Mouse (Mus musculus) midbrain, postnatal 0 days (tissue): ENCODE results near the gene Sult4a1. TPM values are rescaled to one million over a fixed set of nuclear protein-coding genes. Genes with fewer than 3 reads are reported as not detected.

ENCODE experiments used
- ATAC-seq: fragments of 200-750 bp; cut with Nextera tagmentation; 2 replicates; pipeline ENCODE4 v1.8.0; 2017; ENCODE audit warnings: moderate number of reproducible peaks, mild to moderate bottlenecking, moderate TSS enrichment, moderate library complexity; ENCODE audit not compliant: low FRiP score
- DNase-seq: peaks from one replicate; pipeline ENCODE4 v3.0.0-alpha.2; 2015; ENCODE audit warnings: low spot score
- H3K27ac ChIP-seq: fragments of 300-500 bp; sonication (generic); 2 replicates; pipeline ENCODE4 v1.5.1; 2014; ENCODE audit warnings: low read depth, mild to moderate bottlenecking, low read length, mixed read lengths
- H3K27me3 ChIP-seq: fragments of 300-500 bp; sonication (generic); 2 replicates; pipeline ENCODE4 v1.6.1; 2014; ENCODE audit warnings: low read length, control low read depth, mixed read lengths; ENCODE audit not compliant: insufficient read depth
- H3K36me3 ChIP-seq: fragments of 300-500 bp; sonication (generic); 2 replicates; pipeline ENCODE4 v1.6.1; 2014; ENCODE audit warnings: low read length, control low read depth, mixed read lengths; ENCODE audit not compliant: insufficient read depth
- H3K4me1 ChIP-seq: fragments of 300-500 bp; sonication (generic); 2 replicates; pipeline ENCODE4 v1.6.1; 2014; ENCODE audit warnings: mild to moderate bottlenecking, control low read depth, antibody characterized with exemption, low read length, mixed read lengths; ENCODE audit not compliant: insufficient read depth
- H3K4me2 ChIP-seq: fragments of 300-500 bp; sonication (generic); 2 replicates; pipeline ENCODE4 v1.6.1; 2014; ENCODE audit warnings: low read depth, mild to moderate bottlenecking, low read length, mixed read lengths; ENCODE audit not compliant: poor library complexity, severe bottlenecking
- H3K4me3 ChIP-seq: fragments of 300-500 bp; sonication (generic); 2 replicates; pipeline ENCODE4 v1.5.1; 2014; ENCODE audit warnings: low read depth, mild to moderate bottlenecking, low read length, moderate library complexity
- H3K9ac ChIP-seq: fragments of 300-500 bp; sonication (generic); replicated peaks from 2 replicates; pipeline ENCODE4 v1.6.1; 2014; ENCODE audit warnings: mild to moderate bottlenecking, low read length, moderate library complexity, mixed read lengths; ENCODE audit not compliant: poor library complexity, severe bottlenecking
- H3K9me3 ChIP-seq: fragments of 300-500 bp; sonication (generic); 2 replicates; pipeline ENCODE4 v1.6.1; 2016; ENCODE audit warnings: low read length, control low read depth
- CTCF ChIP-seq: IDR thresholded peaks from 2 replicates; pipeline ENCODE4 v1.5.1; 2016; ENCODE audit warnings: antibody characterized with exemption, mild to moderate bottlenecking
- WGBS: fragments of 180-500 bp; shearing (Covaris S2); extraction: QIAGEN DNeasy Blood & Tissue Kit; methylation state at CpG from one replicate; pipeline ENCODE4 v1.1.7; 2014; 5-methylcytosine and 5-hydroxymethylcytosine counted together
- polyA plus RNA-seq: library from polyadenylated mRNA; unstranded; fragments of >200 nt; fragmentation: Nextera tagmentation; extraction: Ambion mirVana; gene quantifications from 2 replicates; pipeline ENCODE4 v1.2.1, GENCODE M21; 2015
- total RNA-seq: library from RNA; depleted of rRNA; stranded (reverse); fragments of >200 nt; gene quantifications from 2 replicates; pipeline ENCODE4 v1.2.3, GENCODE M21; 2014; rRNA removed

Sult4a1 gene
- total RNA-seq (197 and 208 TPM in 2 replicates), polyA plus RNA-seq (139 and 150 TPM in 2 replicates)

- Histone ChIP-seq H3K9ac (peak within 1 kb of the TSS; percentile 84), H3K4me2 (peak within 1 kb of the TSS; percentile 64), H3K36me3 (peaks cover 4% of the 10 kb centered on the region; the same call in 1 of the 2 replicates), H3K4me3 (peak within 1 kb of the TSS; percentile 73), H3K27me3 (no peaks in the 10 kb centered on the region), H3K4me1 (peaks cover 15% of the 10 kb centered on the region), H3K9me3 (no peaks in the 10 kb centered on the region), H3K27ac (peak within 1 kb of the TSS; percentile 67)
- no peak for TF ChIP-seq CTCF
- DNase-seq (peak; percentile 69), ATAC-seq (peak; percentile 78)
- under 1% methylated on average over 71 of the region's 77 CpGs for WGBS
Measured at GRCm38 (mm10) chr15:84105105-84105923, at the start of gene Sult4a1. Gene Sult4a1, minus strand, starts transcription at chr15:84105754.

GRCm38 (mm10) chr15:84140929-84141328, 35.4 kb upstream of the Sult4a1 start:
- no peak for DNase-seq
- WGBS, result 31% methylated on average over 5 of the region's 5 CpGs
- ATAC-seq, result no peak

GRCm38 (mm10) chr15:84140109-84140508, 34.6 kb upstream of the Sult4a1 start:
- no peak overlapping the region for H3K27ac ChIP-seq
- 43% methylated on average over 3 of the region's 3 CpGs for WGBS

More at GRCm38 (mm10) chr15:84140929-84141328, 35.4 kb upstream of the Sult4a1 start:
- TF ChIP-seq CTCF, result no peak
- Histone ChIP-seq H3K4me1 (no peaks in the 10 kb centered on the region), H3K9me3 (no peaks in the 10 kb centered on the region), H3K36me3 (no peaks in the 10 kb centered on the region), H3K4me3 (no peak overlapping the region), H3K27me3 (no peaks in the 10 kb centered on the region), H3K27ac (no peak overlapping the region), H3K9ac (no peak overlapping the region), H3K4me2 (no peak overlapping the region)

GRCm38 (mm10) chr15:84139592-84140005, 34.0 kb upstream of the Sult4a1 start:
- no peak for DNase-seq
- WGBS, result 91% methylated on average over 5 of the region's 5 CpGs
- Histone ChIP-seq H3K27ac (no peak overlapping the region), H3K27me3 (no peaks in the 10 kb centered on the region), H3K9me3 (no peaks in the 10 kb centered on the region), H3K9ac (no peak overlapping the region), H3K4me2 (no peak overlapping the region), H3K4me3 (no peak overlapping the region), H3K4me1 (no peaks in the 10 kb centered on the region), H3K36me3 (no peaks in the 10 kb centered on the region)
- no peak for ATAC-seq
- no peak for TF ChIP-seq CTCF

More at GRCm38 (mm10) chr15:84140109-84140508, 34.6 kb upstream of the Sult4a1 start:
- H3K9ac ChIP-seq, result no peak overlapping the region
- DNase-seq (no peak), ATAC-seq (no peak)
- H3K27me3 ChIP-seq, result no peaks in the 10 kb centered on the region
- no peak for TF ChIP-seq CTCF
- no peaks in the 10 kb centered on the region for H3K36me3 ChIP-seq
- no peak overlapping the region for H3K4me2 ChIP-seq
- H3K4me1 ChIP-seq, result no peaks in the 10 kb centered on the region
- H3K4me3 ChIP-seq, result no peak overlapping the region
- no peaks in the 10 kb centered on the region for H3K9me3 ChIP-seq

- WGBS, result 27% methylated on average over 12 of the region's 12 CpGs
- no peak for ATAC-seq
- no peak for DNase-seq
Measured at GRCm38 (mm10) chr15:84136473-84137415, 31.2 kb upstream of the Sult4a1 start.

More at GRCm38 (mm10) chr15:84136473-84137415, 31.2 kb upstream of the Sult4a1 start:
- Histone ChIP-seq H3K9ac (no peak overlapping the region), H3K9me3 (no peaks in the 10 kb centered on the region), H3K4me2 (no peak overlapping the region), H3K27me3 (no peaks in the 10 kb centered on the region), H3K4me1 (no peaks in the 10 kb centered on the region), H3K36me3 (no peaks in the 10 kb centered on the region), H3K4me3 (no peak overlapping the region), H3K27ac (no peak overlapping the region)
- TF ChIP-seq CTCF, result no peak
